Mouse (Mus musculus) right cerebral cortex, adult 18-20 months (tissue): Measurements from ENCODE around the gene Zfp59.

Source experiments
- DNase-seq: peaks from one replicate; pipeline ENCODE4 v3.0.0; 2022; ENCODE audit warnings: mixed read lengths

Gene Zfp59

GRCm38 (mm10) chr7:27881721-27882120, 43.3 kb downstream of the Zfp59 start:
- no peak for DNase-seq

DNA sequence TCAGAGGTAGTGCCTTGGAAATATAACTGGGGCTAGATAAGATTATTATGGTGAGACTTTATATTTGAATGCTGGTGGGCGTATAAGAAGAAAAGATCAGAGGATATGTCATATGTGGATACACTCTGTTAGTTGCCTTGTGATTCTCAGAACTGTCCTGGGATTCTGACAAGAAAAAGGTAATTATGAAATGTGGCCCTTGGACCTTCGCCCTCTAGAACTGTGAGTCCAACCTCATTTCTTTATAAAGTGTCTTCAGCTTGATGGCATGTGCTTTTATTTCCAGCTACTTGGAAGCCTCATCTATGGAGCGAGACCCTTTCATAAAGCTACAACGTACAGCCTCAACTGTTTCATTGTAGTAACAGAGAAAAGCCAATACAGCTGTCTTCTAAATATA, 62.2 kb downstream of the Zfp59 start:
- no peak for DNase-seq

GRCm38 (mm10) chr7:27905061-27905848, 66.8 kb downstream of the Zfp59 start:
- DNase-seq: no peak
